Mouse (Mus musculus): ENCODE results near the gene Gm21560.
"Not testable (repeated sequence)": the region's sequence is repeated elsewhere in the genome, so short reads cannot be mapped to it uniquely, and the experiment has no call there.

Gm21560 gene

GRCm38 (mm10) chr14:6219192-6219591, at the start of gene Gm21560:
Gm21560 (minus strand) TSS chr14:6219292.
- DNase-seq, result not testable (repeated sequence)

- DNase-seq, result not testable (repeated sequence)
These were observed 55.6 kb downstream of the Gm21560 start for GRCm38 (mm10) chr14:6163538-6163937.

GRCm38 (mm10) chr14:6161085-6161484, 58.0 kb downstream of the Gm21560 start:
- DNase-seq, result not testable (repeated sequence)
